Mouse (Mus musculus) erythroblast, embryonic 14.5 days (primary cell): Measurements from ENCODE around the gene Hoxa5.

Source experiments
- GATA1 ChIP-seq: IDR thresholded peaks from 2 replicates; pipeline ENCODE4 v1.6.1; 2012; ENCODE audit warnings: low read length, inconsistent platforms, mixed read lengths
- TAL1 ChIP-seq: IDR thresholded peaks from 3 replicates; pipeline ENCODE4 v1.6.1; 2012; ENCODE audit warnings: low read length, inconsistent platforms, mixed read lengths

DNA sequence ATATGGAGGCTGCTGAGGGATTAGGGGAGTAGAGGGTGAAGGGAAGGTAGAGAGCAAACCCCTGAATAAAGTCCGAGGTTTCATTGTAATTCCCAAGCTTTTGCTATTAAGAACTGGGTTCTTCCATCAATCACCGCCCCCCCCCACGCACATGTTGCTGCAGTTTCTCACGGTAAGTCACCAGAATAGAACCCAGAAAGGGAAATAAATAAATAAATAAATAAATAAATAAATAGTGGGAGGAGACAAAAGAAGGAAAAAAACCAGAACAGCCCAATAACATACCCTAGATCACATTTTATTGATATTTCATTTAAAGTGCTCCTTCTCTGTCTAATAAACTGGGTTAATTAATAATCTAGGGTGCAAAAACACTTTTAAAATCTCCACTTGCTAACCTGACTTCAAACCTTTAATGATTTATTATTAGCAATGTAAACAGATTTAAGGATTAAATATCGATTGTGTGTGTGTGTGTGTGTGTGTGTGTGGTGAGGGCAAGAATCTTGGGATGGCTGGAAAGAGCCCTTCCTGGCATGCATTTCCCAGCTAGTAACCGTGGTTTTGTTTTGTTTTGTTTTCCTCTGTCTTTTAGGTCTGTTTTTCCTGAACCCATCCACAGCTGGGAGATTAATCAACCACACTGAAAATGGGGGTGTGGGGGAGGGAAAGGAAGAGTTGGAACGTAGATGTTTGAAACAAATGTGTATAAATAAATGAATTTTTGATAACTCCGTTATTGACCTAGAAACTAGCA is 42.9 kb downstream of the Hoxa5 start:
- TF ChIP-seq TAL1 = no peak
- TF ChIP-seq GATA1 = no peak
